Mouse (Mus musculus): Measurements from ENCODE around the gene Dolk.

DNA sequence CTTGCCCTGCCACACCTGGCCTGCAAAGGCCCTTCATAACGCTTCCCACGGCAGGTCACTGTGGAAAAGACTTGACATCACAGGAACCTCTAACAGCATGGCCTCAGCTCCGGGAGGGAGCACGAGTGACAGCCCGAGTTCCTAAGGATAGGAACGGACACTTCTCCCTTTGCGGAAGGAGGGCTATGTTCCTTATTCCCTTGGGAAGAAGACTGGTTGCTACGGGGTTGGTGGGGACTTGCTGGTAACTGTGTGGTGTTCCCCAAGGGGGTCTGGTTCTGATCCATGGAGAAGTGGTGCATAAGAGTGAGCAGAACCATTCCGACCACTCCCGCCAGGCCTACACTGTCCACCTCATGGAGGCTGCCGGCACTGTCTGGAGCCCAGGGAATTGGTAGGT, 5.4 kb downstream of the Dolk start, which contains the start of gene Gm28038:
- TF ChIP-seq CTCF (IDR thresholded peaks at IDR 0.05; ENCODE audit: extremely low read depth, insufficient read length, insufficient replicate concordance, low read depth, low read length) (no peak), POLR2A (IDR thresholded peaks at IDR 0.05; ENCODE audit: low read depth, low read length) (no peak)

Measured in small intestine, adult 2 months (tissue).